Mouse (Mus musculus): ENCODE data around the gene Uap1l1.

DNA sequence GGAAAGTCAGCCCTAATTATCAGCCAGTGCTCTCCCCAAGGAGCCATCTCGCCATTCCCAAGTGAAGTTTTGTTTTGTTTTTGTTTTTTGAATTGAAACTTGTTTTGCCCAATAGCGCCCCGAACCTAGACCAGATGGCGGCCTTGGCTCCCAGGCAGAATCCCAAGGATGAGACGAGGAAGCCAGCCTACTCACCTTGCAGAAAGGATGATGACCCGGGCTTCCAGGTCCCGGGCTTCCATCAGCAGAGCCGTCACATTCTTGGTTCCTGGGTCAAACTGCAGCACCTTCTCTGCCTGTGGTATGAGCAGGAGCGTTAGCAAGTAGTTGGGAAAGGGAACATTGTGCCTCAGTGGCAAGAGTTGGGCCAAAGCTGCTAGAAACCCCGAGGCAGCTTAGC is 55.3 kb downstream of the Uap1l1 start:
- no peak for TF ChIP-seq CTCF (IDR thresholded peaks at IDR 0.05; ENCODE audit: control insufficient read depth, insufficient read depth, insufficient replicate concordance, low read depth, low read length)
- no peak for TF ChIP-seq POLR2A (IDR thresholded peaks at IDR 0.05; ENCODE audit: control insufficient read depth, low read depth, low read length)

Data from testis, adult 2 months (tissue).